Mouse (Mus musculus) ES-Bruce4 (cell line): ENCODE results near the gene Prdx2.

Experiments
- CTCF ChIP-seq: IDR thresholded peaks from one replicate; pipeline ENCODE4 v1.8.1; 2011; ENCODE audit warnings: low read depth, low read length
- POLR2A ChIP-seq: IDR thresholded peaks from one replicate; pipeline ENCODE4 v1.8.1; 2011; ENCODE audit warnings: low read length; ENCODE audit not compliant: insufficient read depth

- TF ChIP-seq POLR2A (no peak), CTCF (no peak)
Observed at GRCm38 (mm10) chr8:85017209-85017608, 47.8 kb downstream of the Prdx2 start.
